Mouse (Mus musculus) embryonic facial prominence, embryonic 13.5 days (tissue): ENCODE results near the gene Cd244a. TPM values are rescaled to one million over a fixed set of nuclear protein-coding genes. Genes with fewer than 3 reads are reported as not detected.

Source experiments
- ATAC-seq: fragments of 200-750 bp; cut with Nextera tagmentation; 2 replicates; pipeline ENCODE4 v1.8.0; 2017; ENCODE audit warnings: low read depth; ENCODE audit not compliant: insufficient number of reproducible peaks, insufficient read depth, low FRiP score, low TSS enrichment
- H3K27ac ChIP-seq: fragments of 300-500 bp; sonication (generic); 2 replicates; pipeline ENCODE4 v1.5.1; 2015; ENCODE audit warnings: moderate library complexity, mild to moderate bottlenecking, inconsistent platforms
- H3K27me3 ChIP-seq: fragments of 300-500 bp; sonication (generic); 2 replicates; pipeline ENCODE4 v1.6.1; 2015; ENCODE audit warnings: mild to moderate bottlenecking, inconsistent platforms
- H3K36me3 ChIP-seq: fragments of 300-500 bp; sonication (generic); 2 replicates; pipeline ENCODE4 v1.6.1; 2015; ENCODE audit warnings: mild to moderate bottlenecking, inconsistent platforms
- H3K4me1 ChIP-seq: fragments of 300-500 bp; sonication (generic); 2 replicates; pipeline ENCODE4 v1.6.1; 2015; ENCODE audit warnings: inconsistent platforms
- H3K4me2 ChIP-seq: fragments of 300-500 bp; sonication (generic); 2 replicates; pipeline ENCODE4 v1.6.1; 2015; ENCODE audit warnings: moderate library complexity, mild to moderate bottlenecking, inconsistent platforms
- H3K4me3 ChIP-seq: fragments of 300-500 bp; sonication (generic); 2 replicates; pipeline ENCODE4 v1.5.1; 2015; ENCODE audit warnings: mild to moderate bottlenecking, inconsistent platforms
- H3K9ac ChIP-seq: fragments of 300-500 bp; sonication (generic); 2 replicates; pipeline ENCODE4 v1.6.1; 2015; ENCODE audit warnings: mild to moderate bottlenecking, inconsistent platforms
- H3K9me3 ChIP-seq: fragments of 300-500 bp; sonication (generic); 2 replicates; pipeline ENCODE4 v1.6.1; 2016; ENCODE audit warnings: inconsistent platforms
- WGBS: fragments of 180-500 bp; shearing (Covaris S2); methylation state at CpG from one replicate; pipeline ENCODE4 v1.1.7; 2015; ENCODE audit warnings: mixed read lengths; 5-methylcytosine and 5-hydroxymethylcytosine counted together
- polyA plus RNA-seq: library from polyadenylated mRNA; unstranded; fragments of >200 nt; fragmentation: Nextera tagmentation; extraction: Ambion mirVana; gene quantifications from 2 replicates; pipeline ENCODE4 v1.2.1, GENCODE M21; 2015

Gene Cd244a
- polyA plus RNA-seq, 1 experiment from 2014 or later, result not detected

GRCm38 (mm10) chr1:171584584-171584983 is 25.6 kb downstream of the Cd244a start:
- ATAC-seq, result no peak
- H3K4me3 ChIP-seq, result no peak overlapping the region
- no peaks in the 10 kb centered on the region for H3K27me3 ChIP-seq
- H3K27ac ChIP-seq, result no peak overlapping the region
- H3K9me3 ChIP-seq, result no peaks in the 10 kb centered on the region
- H3K4me1 ChIP-seq, result no peaks in the 10 kb centered on the region
- no peaks in the 10 kb centered on the region for H3K36me3 ChIP-seq
- no peak overlapping the region for H3K4me2 ChIP-seq
- 90% methylated on average over 2 of the region's 2 CpGs for whole genome bisulfite sequencing
- H3K9ac ChIP-seq, result no peak overlapping the region

- WGBS, result 80% methylated on average over 3 of the region's 3 CpGs
- H3K27me3 ChIP-seq, result no peaks in the 10 kb centered on the region
- no peak for ATAC-seq
These were observed 45.7 kb downstream of the Cd244a start for GRCm38 (mm10) chr1:171604686-171605085.

GRCm38 (mm10) chr1:171606656-171607055 is 47.7 kb downstream of the Cd244a start:
- 82% methylated on average over 3 of the region's 3 CpGs for WGBS
- Histone ChIP-seq H3K9ac (no peak overlapping the region), H3K4me3 (no peak overlapping the region)

More at GRCm38 (mm10) chr1:171604686-171605085, 45.7 kb downstream of the Cd244a start:
- Histone ChIP-seq H3K36me3 (no peaks in the 10 kb centered on the region), H3K27ac (no peak overlapping the region), H3K9ac (no peak overlapping the region), H3K4me3 (no peak overlapping the region), H3K9me3 (no peaks in the 10 kb centered on the region), H3K4me1 (no peaks in the 10 kb centered on the region), H3K4me2 (no peak overlapping the region)

GRCm38 (mm10) chr1:171607176-171607575 is 48.2 kb downstream of the Cd244a start, which contains the start of gene Ly9:
TSS of gene Ly9 (minus strand) at chr1:171607410.
- Histone ChIP-seq H3K9ac (no peak within 1 kb of the TSS), H3K9me3 (no peaks in the 10 kb centered on the region), H3K27ac (no peak within 1 kb of the TSS), H3K4me2 (no peak within 1 kb of the TSS), H3K27me3 (no peaks in the 10 kb centered on the region), H3K36me3 (no peaks in the 10 kb centered on the region), H3K4me1 (no peaks in the 10 kb centered on the region), H3K4me3 (no peak within 1 kb of the TSS)
- no peak for ATAC-seq
- 82% methylated on average over 9 of the region's 9 CpGs for WGBS

More at GRCm38 (mm10) chr1:171606656-171607055, 47.7 kb downstream of the Cd244a start:
- no peaks in the 10 kb centered on the region for H3K27me3 ChIP-seq
- H3K9me3 ChIP-seq, result no peaks in the 10 kb centered on the region
- no peak overlapping the region for H3K4me2 ChIP-seq
- ATAC-seq, result no peak
- H3K4me1 ChIP-seq, result no peaks in the 10 kb centered on the region
- no peaks in the 10 kb centered on the region for H3K36me3 ChIP-seq
- H3K27ac ChIP-seq, result no peak overlapping the region

- no peaks in the 10 kb centered on the region for H3K9me3 ChIP-seq
- ATAC-seq, result no peak
- 92% methylated on average over 2 of the region's 2 CpGs for WGBS
- H3K4me2 ChIP-seq, result no peak overlapping the region
- no peaks in the 10 kb centered on the region for H3K27me3 ChIP-seq
- H3K27ac ChIP-seq, result no peak overlapping the region
- no peaks in the 10 kb centered on the region for H3K36me3 ChIP-seq
- H3K9ac ChIP-seq, result no peak overlapping the region
- no peak overlapping the region for H3K4me3 ChIP-seq
- H3K4me1 ChIP-seq, result no peaks in the 10 kb centered on the region
These were observed 51.0 kb downstream of the Cd244a start for GRCm38 (mm10) chr1:171610026-171610425.

- no peak overlapping the region for H3K9ac ChIP-seq
- no peaks in the 10 kb centered on the region for H3K27me3 ChIP-seq
- ATAC-seq, result no peak
- WGBS, result 26% methylated on average over 1 of the region's 1 CpGs
- no peak overlapping the region for H3K27ac ChIP-seq
- H3K9me3 ChIP-seq, result no peaks in the 10 kb centered on the region
- no peak overlapping the region for H3K4me3 ChIP-seq
- no peak overlapping the region for H3K4me2 ChIP-seq
- H3K4me1 ChIP-seq, result no peaks in the 10 kb centered on the region
- no peaks in the 10 kb centered on the region for H3K36me3 ChIP-seq
These were observed 51.8 kb downstream of the Cd244a start for GRCm38 (mm10) chr1:171610781-171611180.

- Histone ChIP-seq H3K9me3 (no peaks in the 10 kb centered on the region), H3K4me2 (no peak overlapping the region), H3K27me3 (no peaks in the 10 kb centered on the region), H3K4me3 (no peak overlapping the region), H3K27ac (no peak overlapping the region), H3K9ac (no peak overlapping the region), H3K36me3 (no peaks in the 10 kb centered on the region), H3K4me1 (no peaks in the 10 kb centered on the region)
- ATAC-seq, result no peak
- WGBS, result 32% methylated on average over 2 of the region's 2 CpGs
These were observed 55.0 kb downstream of the Cd244a start for GRCm38 (mm10) chr1:171613962-171614361.

- no peaks in the 10 kb centered on the region for H3K36me3 ChIP-seq
- H3K4me3 ChIP-seq, result no peak overlapping the region
- no peaks in the 10 kb centered on the region for H3K4me1 ChIP-seq
- H3K9me3 ChIP-seq, result no peaks in the 10 kb centered on the region
- H3K27ac ChIP-seq, result no peak overlapping the region
- ATAC-seq, result no peak
- H3K9ac ChIP-seq, result no peak overlapping the region
- no peaks in the 10 kb centered on the region; the same call in 1 of the 2 replicates for H3K27me3 ChIP-seq
- WGBS, result 82% methylated on average over 11 of the region's 11 CpGs
- H3K4me2 ChIP-seq, result no peak overlapping the region
These were observed 58.0 kb downstream of the Cd244a start for GRCm38 (mm10) chr1:171616881-171617515.

- no peak for ATAC-seq
- Histone ChIP-seq H3K4me1 (no peaks in the 10 kb centered on the region), H3K27me3 (no peaks in the 10 kb centered on the region; the same call in 1 of the 2 replicates), H3K4me3 (no peak overlapping the region), H3K27ac (no peak overlapping the region), H3K4me2 (no peak overlapping the region), H3K36me3 (no peaks in the 10 kb centered on the region), H3K9ac (no peak overlapping the region), H3K9me3 (no peaks in the 10 kb centered on the region)
- WGBS, result 82% methylated on average over 8 of the region's 8 CpGs
These were observed 60.0 kb downstream of the Cd244a start for GRCm38 (mm10) chr1:171619001-171619400.

- WGBS, result 83% methylated on average over 3 of the region's 3 CpGs
- no peak for ATAC-seq
These were observed 60.7 kb downstream of the Cd244a start for GRCm38 (mm10) chr1:171619645-171620044.

GRCm38 (mm10) chr1:171620091-171620490 is 61.1 kb downstream of the Cd244a start:
- no peaks in the 10 kb centered on the region; the same call in 1 of the 2 replicates for H3K27me3 ChIP-seq
- no peaks in the 10 kb centered on the region for H3K4me1 ChIP-seq
- H3K9ac ChIP-seq, result no peak overlapping the region
- no peak for ATAC-seq
- H3K4me2 ChIP-seq, result no peak overlapping the region
- no peak overlapping the region for H3K4me3 ChIP-seq
- WGBS, result 92% methylated on average over 6 of the region's 6 CpGs
- no peaks in the 10 kb centered on the region for H3K36me3 ChIP-seq
- no peaks in the 10 kb centered on the region for H3K9me3 ChIP-seq
- H3K27ac ChIP-seq, result no peak overlapping the region

More at GRCm38 (mm10) chr1:171619645-171620044, 60.7 kb downstream of the Cd244a start:
- Histone ChIP-seq H3K27me3 (no peaks in the 10 kb centered on the region; the same call in 1 of the 2 replicates), H3K36me3 (no peaks in the 10 kb centered on the region), H3K4me2 (no peak overlapping the region), H3K9ac (no peak overlapping the region), H3K27ac (no peak overlapping the region), H3K9me3 (no peaks in the 10 kb centered on the region), H3K4me1 (no peaks in the 10 kb centered on the region), H3K4me3 (no peak overlapping the region)

GRCm38 (mm10) chr1:171627801-171628200 is 68.8 kb downstream of the Cd244a start:
- H3K27me3 ChIP-seq, result no peaks in the 10 kb centered on the region
- no peak overlapping the region for H3K9ac ChIP-seq
- H3K4me1 ChIP-seq, result no peaks in the 10 kb centered on the region
- 72% methylated on average over 3 of the region's 3 CpGs for WGBS
- no peak for ATAC-seq
- H3K4me2 ChIP-seq, result no peak overlapping the region
- no peaks in the 10 kb centered on the region for H3K36me3 ChIP-seq
- no peak overlapping the region for H3K4me3 ChIP-seq
- no peak overlapping the region for H3K27ac ChIP-seq
- H3K9me3 ChIP-seq, result no peaks in the 10 kb centered on the region
